Mouse (Mus musculus) layer of hippocampus, postnatal 25 days (tissue): ENCODE measurements at regions not wholly inside any gene's neighbourhood (a gene's known extent, or its start where the extent isn't known, plus 50 kb on each side); places are given as distances from the start of the nearest gene placed in this dataset.

ENCODE experiments used
- DNase-seq, 2 experiments: peaks; one replicate each; pipeline ENCODE4 v3.0.0; 2022; ENCODE audit warnings: mixed read lengths in 2 of 2, low spot score in 1 of 2; ENCODE audit errors: extremely low spot score in 1 of 2

DNA sequence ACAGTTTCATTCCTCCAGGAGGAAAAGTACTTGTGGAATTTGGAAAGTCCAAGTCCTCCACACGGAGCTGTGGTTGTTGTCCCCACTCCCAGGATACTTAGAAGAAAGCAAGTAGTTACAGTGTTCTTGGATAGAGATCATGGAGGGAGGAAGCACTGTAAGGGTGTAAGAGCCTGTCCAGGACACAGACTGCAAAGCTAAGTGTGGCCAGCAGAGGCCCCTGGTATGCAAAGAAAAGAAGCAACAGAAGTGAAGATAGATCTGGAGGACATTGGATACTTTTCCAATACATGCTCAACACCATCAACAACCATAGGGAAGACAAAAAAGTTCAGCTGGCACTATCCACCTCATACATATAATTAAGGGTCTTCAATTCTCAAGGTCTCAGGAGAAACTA is 197.4 kb downstream of the Meis1 start:
- DNase-seq = no peak

DNA sequence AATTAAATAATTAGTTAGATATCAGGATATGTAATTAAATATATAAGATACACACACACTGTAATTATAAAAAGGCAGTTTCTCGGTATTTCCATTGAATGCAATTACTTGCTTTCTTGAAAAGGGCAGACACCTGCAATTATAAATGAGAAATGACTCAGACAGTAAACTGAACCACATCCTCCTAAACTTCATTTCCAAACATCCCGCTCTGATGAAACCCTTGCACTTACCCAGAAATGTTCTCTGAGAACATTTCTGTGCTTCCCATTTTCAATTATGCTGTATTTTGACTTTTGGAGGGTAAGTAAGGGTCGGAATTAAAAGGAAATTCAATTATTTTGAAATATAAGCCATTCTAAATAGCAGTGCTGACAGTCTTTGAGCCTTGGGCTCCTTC is 204.7 kb downstream of the Meis1 start:
- no peak for DNase-seq

DNA sequence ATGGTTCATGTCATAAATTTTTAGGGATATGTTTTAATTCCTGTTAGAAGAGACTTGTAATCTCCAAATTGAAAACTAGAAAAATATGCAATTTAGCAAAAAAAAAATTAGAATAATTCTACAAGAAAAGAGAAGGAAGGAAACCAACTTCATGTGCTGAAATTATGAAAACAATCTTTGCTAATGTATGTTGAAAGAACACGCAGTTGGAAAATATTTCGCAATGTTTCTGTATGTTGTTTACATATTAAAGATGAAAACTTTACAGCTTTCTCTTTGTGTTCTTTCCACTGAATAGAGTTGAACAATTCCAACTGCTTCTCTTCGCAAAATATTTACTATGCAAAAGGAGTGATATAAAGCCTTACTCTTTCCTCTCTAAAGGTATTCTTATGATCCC is 251.3 kb downstream of the Meis1 start:
- no peak for DNase-seq

DNA sequence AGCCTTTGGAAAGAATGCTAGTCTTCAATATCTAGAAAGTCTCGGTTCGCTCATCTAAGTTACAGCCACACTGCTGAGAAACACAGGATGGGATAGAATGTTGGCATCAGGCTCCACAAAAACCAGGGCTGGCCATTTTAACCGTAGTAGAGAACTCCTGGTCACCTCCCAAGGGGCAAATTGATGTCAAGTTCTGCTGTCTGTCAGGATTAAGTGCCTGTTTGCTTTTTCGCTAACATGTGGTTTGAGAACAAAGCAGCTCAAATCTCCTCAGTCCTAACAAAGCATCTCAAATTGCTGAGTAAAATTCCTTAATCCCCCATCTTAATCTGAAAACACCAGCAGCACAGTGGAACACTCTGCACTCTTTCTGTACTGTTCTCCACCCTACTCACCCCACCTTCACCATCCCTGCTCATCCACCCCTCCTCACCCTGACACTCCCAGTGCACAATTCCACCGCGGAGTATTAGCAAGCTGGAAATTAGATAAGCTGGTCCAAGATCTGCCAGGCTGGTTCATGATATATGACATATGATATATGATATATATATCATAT is 252.2 kb downstream of the Meis1 start:
- DNase-seq = no peak

DNA sequence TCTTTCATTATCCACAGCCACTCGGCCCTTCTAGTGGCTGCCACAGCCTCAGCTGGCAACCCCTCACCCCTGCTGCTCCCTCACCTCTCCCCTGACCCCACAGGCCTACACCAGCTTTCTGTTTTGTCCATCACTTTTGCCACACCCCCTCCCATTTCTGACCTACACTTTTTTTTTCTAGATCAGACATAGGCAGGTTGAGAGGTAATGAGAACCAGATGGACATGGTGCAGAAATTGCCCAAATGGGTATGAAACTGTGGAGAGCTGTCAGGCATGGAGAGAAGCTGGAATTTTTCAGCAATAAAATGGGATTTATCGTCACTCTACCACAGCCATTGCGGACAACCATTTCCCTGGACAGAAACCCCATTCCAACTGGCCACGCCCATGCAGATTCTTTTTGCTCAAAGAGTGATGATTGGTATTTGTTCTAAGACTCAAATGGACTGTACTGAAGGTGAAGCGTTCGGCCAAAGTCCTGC is 260.2 kb downstream of the Meis1 start:
- no peak for DNase-seq

DNA sequence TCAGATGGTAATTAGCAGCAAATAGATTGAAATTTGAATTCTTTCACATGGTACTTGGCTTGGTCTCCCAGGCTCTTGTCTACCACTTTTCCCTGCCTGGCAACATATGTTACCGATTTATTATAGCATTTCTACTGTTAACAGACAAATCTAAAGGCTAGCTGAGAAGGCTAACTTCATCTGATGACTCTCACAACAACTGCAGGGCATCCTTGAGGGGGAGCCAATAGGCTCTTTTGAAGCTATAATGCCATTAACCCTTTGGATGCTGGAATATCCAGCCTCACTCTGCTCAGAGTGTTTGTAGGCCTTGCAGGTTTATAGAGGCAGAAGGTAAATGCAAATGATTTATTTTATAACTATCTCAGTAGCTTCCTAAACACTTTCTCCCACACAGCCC is 262.2 kb downstream of the Meis1 start:
- DNase-seq = no peak

DNA sequence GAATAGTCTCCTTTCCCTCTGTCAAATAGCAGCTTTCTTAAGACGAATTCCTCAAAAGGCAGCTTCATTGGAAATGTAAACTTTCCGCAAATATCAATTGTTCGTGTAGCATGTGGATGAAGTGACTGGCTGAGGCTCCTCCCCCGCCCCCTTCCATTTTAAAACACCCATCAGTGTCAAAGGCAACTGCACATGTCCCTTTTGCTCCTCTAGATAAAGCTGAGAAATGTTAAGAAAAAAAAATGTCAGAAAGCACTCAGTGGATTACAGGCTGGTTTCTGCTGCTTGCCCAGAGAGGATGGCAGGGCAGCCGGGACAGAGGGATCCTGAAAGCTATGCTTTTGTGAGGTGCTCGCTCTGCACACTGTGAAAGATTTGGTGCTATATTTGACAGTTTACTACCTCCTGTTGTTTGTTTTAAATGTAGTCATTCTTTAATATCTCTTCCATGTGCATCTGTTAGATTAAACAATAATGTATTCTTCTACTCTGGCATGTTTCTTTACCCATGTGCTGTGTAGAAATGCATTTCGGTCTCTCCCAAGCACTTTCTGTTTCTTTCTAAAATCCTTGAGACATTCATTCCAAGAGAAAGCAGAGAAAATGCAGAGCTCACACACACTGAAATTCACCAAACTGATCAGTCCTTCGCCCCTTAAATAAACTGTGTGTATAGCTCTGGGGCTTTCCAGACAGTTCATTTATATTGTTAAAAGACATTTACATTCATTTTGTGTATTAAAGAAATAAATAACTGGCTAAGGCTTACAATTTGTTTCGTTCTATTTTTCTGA is 263.9 kb downstream of the Meis1 start:
- no peak for DNase-seq

DNA sequence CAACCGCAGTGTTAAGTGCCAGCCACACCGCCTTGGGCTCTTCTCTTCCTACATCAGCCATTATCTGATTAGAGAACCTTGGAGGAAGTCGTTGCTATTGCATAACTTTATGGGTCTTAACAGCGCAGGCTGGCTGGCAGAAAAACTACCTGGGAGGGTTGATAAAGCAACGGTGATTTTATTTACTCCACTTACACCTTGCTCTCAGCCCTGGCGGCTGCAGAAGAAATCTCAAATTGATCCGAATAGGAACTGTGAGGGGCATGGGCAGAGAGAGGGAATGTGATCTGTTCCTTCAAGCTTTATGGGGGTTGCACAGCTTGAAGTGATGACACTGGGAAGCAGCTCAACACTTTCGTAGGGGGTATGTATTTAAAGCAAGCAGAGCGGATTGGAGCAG is 264.9 kb downstream of the Meis1 start:
- DNase-seq = no peak

DNA sequence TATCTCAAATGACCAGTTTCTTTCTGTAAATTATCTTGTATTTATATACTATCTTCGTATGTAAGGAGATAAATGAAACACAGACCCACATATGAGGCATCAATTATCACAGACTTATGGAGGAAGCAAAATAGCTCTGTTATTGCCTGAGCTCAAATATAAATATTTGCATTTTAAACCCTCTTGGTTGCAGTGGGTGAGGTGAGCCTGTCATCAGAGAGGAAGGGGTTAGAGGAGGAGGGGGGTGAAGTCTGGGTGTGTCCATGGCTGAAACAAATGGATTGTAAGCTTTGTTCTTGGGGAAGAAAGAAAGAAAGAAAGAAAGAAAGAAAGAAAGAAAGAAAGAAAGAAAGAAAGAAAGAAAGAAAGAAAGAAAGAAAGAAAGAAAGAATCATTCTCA is 265.5 kb downstream of the Meis1 start:
- DNase-seq = no peak

DNA sequence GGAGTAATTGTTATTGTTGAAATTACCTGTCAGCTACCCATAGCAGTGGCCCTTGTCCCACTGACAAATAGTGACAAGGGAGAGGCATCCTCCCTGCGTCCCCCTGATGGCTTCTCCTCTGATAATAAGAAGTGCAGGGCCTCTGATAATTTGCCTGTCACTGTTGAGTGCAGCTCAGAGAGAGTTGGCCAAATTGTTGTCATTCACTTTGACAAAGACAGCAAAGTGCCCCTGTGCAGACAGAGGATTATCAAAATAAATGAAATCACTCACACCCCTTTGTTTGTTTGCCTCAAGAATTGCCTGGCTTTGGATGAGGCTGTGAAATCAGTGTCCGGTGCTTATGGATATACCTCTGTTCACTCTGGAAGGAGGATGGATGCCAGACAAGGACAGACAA is 266.3 kb downstream of the Meis1 start:
- no peak for DNase-seq

DNA sequence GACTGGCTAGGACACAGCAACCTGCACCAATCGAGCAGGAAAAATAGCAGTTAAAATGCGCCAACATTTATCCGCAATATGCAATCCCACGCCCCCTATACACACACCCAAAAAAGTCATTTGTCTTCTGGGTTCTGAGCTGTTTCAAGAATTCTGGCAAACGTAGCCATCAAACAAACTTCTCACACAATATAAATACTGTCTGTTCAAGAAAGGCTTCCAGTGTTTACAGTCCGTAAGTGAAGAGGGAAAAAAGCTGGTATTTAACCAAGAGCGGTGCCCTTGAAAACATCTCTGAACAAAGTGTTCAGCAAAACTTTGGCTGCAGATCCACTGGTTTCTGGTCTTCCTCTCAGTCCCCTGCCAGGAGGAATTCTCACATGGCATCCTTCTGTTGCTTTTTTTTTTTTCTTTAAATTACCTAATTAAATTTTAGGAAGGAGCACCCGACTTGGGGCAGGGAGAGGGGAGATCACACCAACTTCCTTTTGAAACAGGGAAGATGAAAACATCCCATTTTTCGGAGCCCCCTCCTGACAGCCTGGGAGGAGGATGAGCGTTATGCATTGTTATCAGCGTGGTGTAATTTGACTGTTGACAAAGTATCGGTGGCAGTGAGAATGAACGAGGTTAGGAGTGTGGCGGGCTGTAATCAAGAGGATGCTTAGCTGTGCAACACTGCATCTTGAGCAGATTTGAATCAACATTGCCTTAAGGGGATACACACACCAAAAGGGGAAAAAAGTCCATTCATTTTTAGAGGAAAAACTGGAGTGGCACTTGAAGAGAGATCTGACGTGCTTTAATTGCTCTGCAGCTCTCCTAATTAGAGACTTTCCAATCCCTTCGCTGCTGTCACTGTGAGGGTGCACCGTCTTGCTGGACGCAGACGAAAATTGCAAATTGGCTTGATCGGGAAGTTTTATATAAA is 267.6 kb downstream of the Meis1 start:
- no peak for DNase-seq

DNA sequence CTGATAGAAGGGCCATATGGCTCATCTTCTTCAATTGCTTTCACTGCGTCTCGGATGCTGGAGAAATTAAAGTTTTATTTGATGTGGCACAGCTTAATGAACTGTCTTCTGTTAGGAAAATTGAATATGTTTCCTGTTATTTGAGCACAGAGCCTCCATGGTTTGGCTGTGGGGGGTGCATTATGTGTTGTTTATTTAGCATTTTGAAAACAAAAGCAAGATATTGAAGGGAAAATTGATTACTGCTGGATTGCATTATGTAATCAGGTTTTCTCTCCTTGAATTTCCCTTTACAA is 268.8 kb downstream of the Meis1 start:
- DNase-seq = no peak

DNA sequence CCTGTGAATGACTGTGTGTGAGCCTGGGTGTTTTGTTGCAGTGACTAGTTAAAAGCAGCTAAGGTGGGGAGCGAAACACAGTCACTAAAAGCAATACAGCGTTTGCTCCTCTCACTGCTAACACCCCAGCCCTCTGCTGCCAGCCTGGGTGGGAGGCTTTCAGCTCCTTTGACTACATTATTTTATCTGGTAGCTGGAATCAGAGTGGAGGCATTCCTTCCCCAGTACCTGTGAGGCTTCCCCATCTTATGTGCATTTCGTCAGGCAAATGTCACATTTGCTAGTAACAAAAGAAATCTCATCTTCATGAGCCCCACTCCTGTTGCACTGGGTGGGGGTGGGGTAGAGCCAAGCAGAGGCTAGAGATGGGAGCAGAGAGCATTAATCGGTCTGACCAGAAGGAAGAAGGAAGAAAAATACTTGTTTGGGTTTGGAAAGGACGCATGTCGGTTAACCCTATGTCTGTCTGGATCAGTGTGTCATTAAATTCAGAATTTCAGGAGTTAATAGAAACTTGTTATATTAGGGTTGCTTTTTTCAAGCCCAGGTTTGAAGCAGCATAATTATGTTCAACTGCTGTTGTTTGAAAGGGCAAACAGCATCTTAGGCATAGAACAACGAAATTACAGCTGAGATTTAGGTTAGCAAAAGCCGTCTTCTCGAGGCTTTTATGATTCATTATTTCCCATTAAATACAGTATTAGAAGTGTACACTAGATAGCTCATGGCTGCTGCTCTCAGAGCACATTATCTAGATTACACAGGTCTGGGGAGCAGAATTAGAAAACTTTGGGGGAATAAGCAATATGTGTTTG is 269.3 kb downstream of the Meis1 start:
- no peak for DNase-seq

DNA sequence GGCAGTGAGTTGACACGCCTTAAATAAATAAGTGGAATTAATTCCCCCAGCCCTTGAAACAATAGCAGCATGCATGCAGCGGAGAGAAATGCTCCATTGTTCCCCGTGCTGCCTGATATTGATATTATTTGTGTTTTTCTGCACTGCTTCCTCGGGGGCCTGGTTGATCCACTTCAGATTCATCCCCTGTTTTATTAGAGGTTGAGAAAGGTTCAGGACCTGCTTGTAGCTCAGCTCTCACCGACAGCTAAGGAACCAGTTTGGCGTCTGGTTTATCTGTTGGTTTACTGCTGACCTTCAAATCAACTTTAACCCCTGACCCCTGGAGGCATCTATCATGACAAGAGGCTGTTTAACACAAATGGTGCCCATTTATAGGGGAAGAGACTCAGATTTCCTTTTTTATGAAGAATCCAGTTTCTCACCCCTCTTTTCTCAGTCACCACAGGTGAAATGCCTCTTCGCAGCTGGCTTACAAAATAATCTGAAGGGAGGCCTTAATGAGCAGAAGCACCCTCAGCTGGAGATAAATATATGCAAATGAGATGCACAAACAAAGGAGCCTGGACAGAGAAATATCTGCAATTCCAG is 270.8 kb downstream of the Meis1 start:
- no peak for DNase-seq

DNA sequence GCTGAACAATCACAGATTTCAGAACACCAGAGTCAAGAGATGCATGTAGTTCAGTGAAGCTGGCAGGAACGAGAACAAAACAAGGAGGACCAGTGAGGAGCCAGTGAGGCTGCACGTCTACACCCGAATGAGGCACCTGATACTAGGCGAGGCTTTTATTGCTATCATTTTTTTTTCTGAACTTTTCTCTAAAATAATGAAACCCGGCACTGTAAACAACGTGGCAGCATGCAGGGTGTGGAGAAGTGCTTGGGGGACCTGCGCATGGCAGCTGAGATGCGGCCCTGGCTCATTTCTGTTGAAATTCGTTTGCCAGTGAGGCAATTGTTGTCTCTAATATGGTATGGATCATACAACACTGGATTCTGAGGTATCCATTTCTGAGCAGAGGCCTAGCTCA is 271.4 kb downstream of the Meis1 start:
- DNase-seq = no peak

DNA sequence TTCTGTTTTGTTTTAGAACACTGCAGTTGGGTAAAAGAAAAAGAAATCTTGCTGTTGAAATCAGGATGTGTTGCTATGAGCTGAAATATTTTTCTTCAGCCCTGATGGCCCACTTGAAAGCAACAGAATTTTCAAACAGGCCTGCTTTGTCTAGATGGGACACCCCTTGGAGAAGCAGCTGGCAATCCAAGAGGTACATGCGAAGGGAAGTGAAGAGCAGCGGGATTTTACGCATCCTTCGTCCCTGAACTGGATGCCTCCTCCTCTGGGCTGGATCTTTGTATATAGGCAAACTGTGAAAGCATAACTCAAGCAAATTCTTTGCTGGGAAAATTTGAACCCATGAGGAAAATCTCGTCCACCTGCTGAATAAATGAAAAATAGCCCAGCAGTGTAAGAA is 272.3 kb downstream of the Meis1 start:
- DNase-seq = no peak

DNA sequence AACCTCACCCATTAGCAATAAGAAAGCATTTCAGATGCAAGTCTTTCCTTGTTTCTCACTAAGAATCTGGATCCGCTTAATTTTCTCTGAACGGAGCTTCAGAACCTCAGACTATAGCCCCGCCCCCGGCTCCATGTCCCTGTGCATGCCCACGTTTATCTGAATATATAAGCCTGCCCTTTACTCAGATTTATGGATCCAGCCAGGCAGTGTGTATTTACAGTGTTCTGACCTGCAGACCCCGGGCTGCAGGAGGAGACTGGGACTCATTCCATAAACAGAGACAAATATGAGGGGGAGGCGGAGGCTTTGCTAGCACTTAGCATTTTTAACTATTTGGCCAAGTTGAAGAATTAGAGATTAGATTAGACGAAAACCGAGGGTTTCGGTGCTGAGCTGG is 272.9 kb downstream of the Meis1 start:
- no peak for DNase-seq

DNA sequence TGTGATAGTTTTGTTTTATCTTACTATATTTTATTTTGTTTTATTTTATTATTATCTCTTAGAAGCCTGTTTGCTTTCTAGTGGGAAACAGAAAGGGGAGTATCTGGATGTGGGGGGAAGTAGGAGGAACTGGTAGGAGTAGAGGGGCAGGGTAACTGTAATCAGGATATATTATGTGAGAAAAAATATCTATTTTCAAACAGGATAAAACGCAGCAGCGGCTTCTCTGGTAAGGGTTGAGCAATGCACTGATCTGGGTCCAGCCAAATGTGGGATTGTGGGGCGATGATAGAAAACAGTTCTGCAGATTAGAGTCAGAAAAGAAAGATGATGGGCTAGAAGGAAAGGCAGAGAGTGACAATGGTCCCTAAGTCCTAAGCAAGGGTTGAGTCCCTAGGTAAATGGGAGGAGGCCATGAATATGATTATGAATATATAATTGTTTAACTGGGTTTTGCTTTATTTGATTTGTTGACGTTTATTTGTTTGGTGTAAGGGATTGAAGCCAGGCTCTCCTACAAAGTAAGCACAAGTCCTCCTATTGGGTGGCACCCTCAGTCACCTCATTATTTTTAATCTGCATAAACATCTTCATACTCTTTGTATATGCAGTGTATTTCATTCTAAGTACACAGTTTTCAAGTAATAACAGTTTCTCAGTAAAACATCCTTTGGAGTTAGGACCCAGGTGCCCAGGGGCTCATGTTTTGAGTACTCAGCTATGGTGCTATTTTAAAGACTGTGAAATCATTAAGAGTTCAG is 283.7 kb downstream of the Meis1 start:
- DNase-seq = no peak

DNA sequence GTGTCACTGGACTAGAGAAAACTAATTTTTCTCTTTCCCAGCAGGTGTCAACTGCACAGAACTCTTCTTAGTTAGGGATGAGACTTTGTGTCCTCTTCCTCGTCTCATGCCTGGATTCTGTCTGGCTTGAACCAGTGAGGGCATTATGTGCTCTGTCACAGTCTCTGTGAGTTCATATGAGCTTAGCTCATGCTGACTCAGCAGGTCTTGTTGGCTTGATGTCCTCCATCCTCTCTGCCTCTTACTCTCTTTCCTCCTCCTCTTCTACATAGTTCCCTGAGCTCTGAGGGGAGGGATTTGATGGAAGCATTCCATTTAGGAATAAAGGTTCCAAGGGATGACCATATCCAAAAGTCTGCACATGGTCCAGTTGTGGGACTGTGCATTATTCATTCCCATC is 284.7 kb downstream of the Meis1 start:
- DNase-seq = no peak

DNA sequence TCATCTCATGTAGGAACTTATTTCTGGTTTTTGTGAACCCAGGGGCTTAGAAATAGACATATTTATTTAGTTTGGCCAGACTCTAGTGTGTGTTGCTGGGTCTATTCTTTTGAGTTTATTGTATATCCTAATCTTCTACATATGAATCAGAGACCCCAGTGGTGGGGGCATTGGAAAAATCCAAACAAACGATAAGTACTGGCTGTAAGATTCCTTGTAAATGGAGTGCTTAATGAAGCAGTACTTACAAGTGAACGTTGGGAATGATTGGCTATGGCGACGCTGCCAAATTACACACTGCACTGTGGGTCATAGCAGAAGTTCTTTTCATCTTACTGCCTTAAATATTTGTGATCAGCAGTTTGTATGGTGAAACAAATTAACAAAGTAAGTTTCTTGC is 289.0 kb downstream of the Meis1 start:
- DNase-seq = no peak
